Mouse (Mus musculus) hindbrain, embryonic 11.5 days (tissue): ENCODE measurements around the gene Hdac5. TPM values are rescaled to one million over a fixed set of nuclear protein-coding genes. Genes with fewer than 3 reads are reported as not detected.
A peak's percentile ranks its signal among the peaks of the same experiment; 100 is the strongest.

Source experiments
- ATAC-seq: fragments of 200-750 bp; cut with Nextera tagmentation; 2 replicates; pipeline ENCODE4 v1.8.0; 2017; ENCODE audit warnings: mild to moderate bottlenecking, moderate TSS enrichment, moderate library complexity; ENCODE audit not compliant: low FRiP score
- DNase-seq: peaks from one replicate; pipeline ENCODE4 v3.0.0-alpha.2; 2015; ENCODE audit warnings: low spot score
- H3K27ac ChIP-seq: fragments of 300-500 bp; sonication (generic); 2 replicates; pipeline ENCODE4 v1.5.1; 2014; ENCODE audit warnings: mild to moderate bottlenecking, low read depth, low read length
- H3K27me3 ChIP-seq: fragments of 300-500 bp; sonication (generic); 2 replicates; pipeline ENCODE4 v1.6.1; 2014; ENCODE audit warnings: mild to moderate bottlenecking, low read length, moderate library complexity, mixed read lengths; ENCODE audit not compliant: control insufficient read depth, insufficient read depth
- H3K36me3 ChIP-seq: fragments of 300-500 bp; sonication (generic); 2 replicates; pipeline ENCODE4 v1.6.1; 2014; ENCODE audit warnings: mild to moderate bottlenecking, low read length, moderate library complexity, mixed read lengths; ENCODE audit not compliant: control insufficient read depth, insufficient read depth
- H3K4me1 ChIP-seq: fragments of 300-500 bp; sonication (generic); replicated peaks from 2 replicates; pipeline ENCODE4 v1.6.1; 2014; ENCODE audit warnings: low read length, mixed read lengths; ENCODE audit not compliant: control insufficient read depth, insufficient read depth
- H3K4me2 ChIP-seq: fragments of 300-500 bp; sonication (generic); replicated peaks from 2 replicates; pipeline ENCODE4 v1.6.1; 2014; ENCODE audit warnings: mild to moderate bottlenecking, low read depth, low read length
- H3K4me3 ChIP-seq: fragments of 300-500 bp; sonication (generic); 2 replicates; pipeline ENCODE4 v1.5.1; 2014; ENCODE audit warnings: low read depth, low read length
- H3K9ac ChIP-seq: fragments of 300-500 bp; sonication (generic); 2 replicates; pipeline ENCODE4 v1.6.1; 2014; ENCODE audit warnings: low read depth, low read length
- H3K9me3 ChIP-seq: fragments of 300-500 bp; sonication (generic); 2 replicates; pipeline ENCODE4 v1.6.1; 2016; ENCODE audit warnings: low read length; ENCODE audit not compliant: control insufficient read depth
- WGBS: fragments of 180-500 bp; shearing (Covaris S2); extraction: QIAGEN DNeasy Blood & Tissue Kit; methylation state at CpG from one replicate; pipeline ENCODE4 v1.1.7; 2014; 5-methylcytosine and 5-hydroxymethylcytosine counted together
- polyA plus RNA-seq: library from polyadenylated mRNA; unstranded; fragments of >200 nt; fragmentation: Nextera tagmentation; extraction: Ambion mirVana; gene quantifications from 2 replicates; pipeline ENCODE4 v1.2.1, GENCODE M21; 2014

Gene Hdac5
- polyA plus RNA-seq, 1 experiment from 2014 or later, result 36.6 TPM

- Histone ChIP-seq H3K36me3 (no peaks in the 10 kb centered on the region), H3K4me1 (peaks cover 7% of the 10 kb centered on the region; the same call in 1 of the 2 replicates), H3K27ac (no peak within 1 kb of the TSS), H3K9me3 (no peaks in the 10 kb centered on the region), H3K4me3 (peak within 1 kb of the TSS; percentile 20), H3K9ac (no peak within 1 kb of the TSS), H3K27me3 (peaks cover 54% of the 10 kb centered on the region), H3K4me2 (peak within 1 kb of the TSS; percentile 29)
- no peak for ATAC-seq
- WGBS, result 2% methylated on average over 48 of the region's 50 CpGs
- DNase-seq, result peak; percentile 51
Observed at GRCm38 (mm10) chr11:102145471-102146001, 84.4 kb downstream of the Hdac5 start, which contains the start of gene Nags. TSS of gene Nags (plus strand) at chr11:102145513.

- DNase-seq (no peak), ATAC-seq (no peak)
- no peaks in the 10 kb centered on the region for H3K9me3 ChIP-seq
- 24% methylated on average over 13 of the region's 13 CpGs for whole genome bisulfite sequencing
- no peak overlapping the region for H3K9ac ChIP-seq
- peaks cover 54% of the 10 kb centered on the region for H3K27me3 ChIP-seq
- no peaks in the 10 kb centered on the region for H3K36me3 ChIP-seq
- H3K4me3 ChIP-seq, result peak overlapping the region; percentile 20
- peak overlapping the region; percentile 29; the same call in 1 of the 2 replicates for H3K4me2 ChIP-seq
- no peak overlapping the region for H3K27ac ChIP-seq
- peaks cover 7% of the 10 kb centered on the region; the same call in 1 of the 2 replicates for H3K4me1 ChIP-seq
Observed at GRCm38 (mm10) chr11:102144957-102145470, 85.0 kb downstream of the Hdac5 start.

Other genes starting within 250 kb of the Hdac5 start
- not detected in 2 replicates for gene Cfap97d1, start 245.9 kb downstream of the Hdac5 start, polyA plus RNA-seq
- 11.4 and 12.1 TPM in 2 replicates for gene Dusp3, start 243.2 kb downstream of the Hdac5 start, polyA plus RNA-seq
- 23.3 and 26.5 TPM in 2 replicates for gene Mpp3, start 201.7 kb downstream of the Hdac5 start, polyA plus RNA-seq
- 0.09 and 0.13 TPM in 2 replicates for gene Cd300lg, start 188.7 kb downstream of the Hdac5 start, polyA plus RNA-seq
- gene Mpp2, start 141.7 kb downstream of the Hdac5 start, polyA plus RNA-seq, result 9.8 and 11.7 TPM in 2 replicates
- gene Ppy, start 128.8 kb downstream of the Hdac5 start, polyA plus RNA-seq, result not detected in 2 replicates
- gene Pyy, start 122.3 kb downstream of the Hdac5 start, polyA plus RNA-seq, result 1.7 and 2.7 TPM in 2 replicates
- gene Nags, start 84.7 kb downstream of the Hdac5 start, polyA plus RNA-seq, result 0.14 TPM in 1 of 2 replicates, not detected in the other
- gene Tmem101, start 73.8 kb downstream of the Hdac5 start, polyA plus RNA-seq, result 33.2 and 34.4 TPM in 2 replicates
- gene Lsm12, start 44.9 kb downstream of the Hdac5 start, polyA plus RNA-seq, result 76.0 and 80.1 TPM in 2 replicates
- gene G6pc3, start 40.5 kb downstream of the Hdac5 start, polyA plus RNA-seq, result 28.8 and 31.9 TPM in 2 replicates
- 13.2 and 14.0 TPM in 2 replicates for gene BC030867, start 18.7 kb upstream of the Hdac5 start, polyA plus RNA-seq
- gene Asb16, start 38.6 kb upstream of the Hdac5 start, polyA plus RNA-seq, result 0.06 and 0.08 TPM in 2 replicates
- 64.0 and 65.2 TPM in 2 replicates for gene Tmub2, start 54.8 kb upstream of the Hdac5 start, polyA plus RNA-seq
- 17.5 and 22.0 TPM in 2 replicates for gene Atxn7l3, start 66.5 kb upstream of the Hdac5 start, polyA plus RNA-seq
- 82.1 and 83.4 TPM in 2 replicates for gene Ubtf, start 89.6 kb upstream of the Hdac5 start, polyA plus RNA-seq
- 25.8 and 28.1 TPM in 2 replicates for gene Slc4a1, start 136.0 kb upstream of the Hdac5 start, polyA plus RNA-seq
- gene Rundc3a, start 163.2 kb upstream of the Hdac5 start, polyA plus RNA-seq, result 43.3 and 47.8 TPM in 2 replicates
- 152 and 166 TPM in 2 replicates for gene Slc25a39, start 177.8 kb upstream of the Hdac5 start, polyA plus RNA-seq
- gene Grn, start 200.1 kb upstream of the Hdac5 start, polyA plus RNA-seq, result 43.3 and 47.2 TPM in 2 replicates
- 10.7 and 11.7 TPM in 2 replicates for gene Fam171a2, start 217.5 kb upstream of the Hdac5 start, polyA plus RNA-seq
- gene Itga2b, start 240.0 kb upstream of the Hdac5 start, polyA plus RNA-seq, result 3.9 and 5.5 TPM in 2 replicates